In genomic region chr16:30611331-30611730, GRCm38 (mm10) we compare ENCODE assay signal across 12 mouse cellular contexts.
"Had no signal": no experiment of that assay in that cellular context is flagged by ENCODE, and none has a peak within 500 bp of the region (broad histone marks: within the 10 kb centered on the region; RNA-seq: fewer than 3 reads in every experiment).

No protein-coding gene starts in this region.

- DNase-seq: left cerebral cortex, postnatal 4 days; liver; liver, embryonic 13.5 days; liver, postnatal 0 days; lung, adult 18-20 months; lung, adult 2 months; lung, embryonic 14.5 days; lung, postnatal 10 days; lung, postnatal 14 days; lung, postnatal 36 days; lung, postnatal 4 days; midbrain, embryonic 14.5 days had no signal
